Mouse (Mus musculus) stomach, embryonic 16.5 days (tissue): ENCODE data around the gene Hexim2. TPM values are rescaled to one million over a fixed set of nuclear protein-coding genes. Genes with fewer than 3 reads are reported as not detected.

Source experiments
- ATAC-seq: fragments of 200-750 bp; cut with Nextera tagmentation; 2 replicates; pipeline ENCODE4 v1.8.0; 2017; ENCODE audit warnings: moderate number of reproducible peaks, moderate TSS enrichment; ENCODE audit not compliant: insufficient read depth, low FRiP score
- H3K27ac ChIP-seq: fragments of 300-500 bp; sonication (generic); 2 replicates; pipeline ENCODE4 v1.5.1; 2014; ENCODE audit warnings: low read length
- H3K27me3 ChIP-seq: fragments of 300-500 bp; sonication (generic); 2 replicates; pipeline ENCODE4 v1.6.1; 2014; ENCODE audit warnings: low read length, control low read depth, mixed read lengths; ENCODE audit not compliant: control insufficient read depth, insufficient read depth
- H3K36me3 ChIP-seq: fragments of 300-500 bp; sonication (generic); 2 replicates; pipeline ENCODE4 v1.6.1; 2014; ENCODE audit warnings: low read length; ENCODE audit not compliant: control insufficient read depth, insufficient read depth
- H3K4me1 ChIP-seq: fragments of 300-500 bp; sonication (generic); 2 replicates; pipeline ENCODE4 v1.6.1; 2014; ENCODE audit warnings: low read length, control low read depth, mixed read lengths; ENCODE audit not compliant: control insufficient read depth, insufficient read depth
- H3K4me2 ChIP-seq: fragments of 300-500 bp; sonication (generic); 2 replicates; pipeline ENCODE4 v1.6.1; 2014; ENCODE audit warnings: low read depth, low read length, mixed read lengths
- H3K4me3 ChIP-seq: fragments of 300-500 bp; sonication (generic); replicated peaks from 2 replicates; pipeline ENCODE4 v1.5.1; 2014; ENCODE audit warnings: mild to moderate bottlenecking, low read length
- H3K9ac ChIP-seq: fragments of 300-500 bp; sonication (generic); 2 replicates; pipeline ENCODE4 v1.6.1; 2014; ENCODE audit warnings: low read length
- H3K9me3 ChIP-seq: fragments of 300-500 bp; sonication (generic); replicated peaks from 2 replicates; pipeline ENCODE4 v1.6.1; 2016; ENCODE audit warnings: low read length, control low read depth; ENCODE audit not compliant: control insufficient read depth
- WGBS: fragments of 180-500 bp; shearing (Covaris S2); extraction: QIAGEN DNeasy Blood & Tissue Kit; methylation state at CpG from one replicate; pipeline ENCODE4 v1.1.7; 2014; 5-methylcytosine and 5-hydroxymethylcytosine counted together
- polyA plus RNA-seq: library from polyadenylated mRNA; unstranded; fragments of >200 nt; fragmentation: Nextera tagmentation; extraction: Ambion mirVana; gene quantifications from 2 replicates; pipeline ENCODE4 v1.2.1, GENCODE M21; 2015

The Hexim2 gene
- polyA plus RNA-seq, 1 experiment from 2014 or later = 6.3 TPM

DNA sequence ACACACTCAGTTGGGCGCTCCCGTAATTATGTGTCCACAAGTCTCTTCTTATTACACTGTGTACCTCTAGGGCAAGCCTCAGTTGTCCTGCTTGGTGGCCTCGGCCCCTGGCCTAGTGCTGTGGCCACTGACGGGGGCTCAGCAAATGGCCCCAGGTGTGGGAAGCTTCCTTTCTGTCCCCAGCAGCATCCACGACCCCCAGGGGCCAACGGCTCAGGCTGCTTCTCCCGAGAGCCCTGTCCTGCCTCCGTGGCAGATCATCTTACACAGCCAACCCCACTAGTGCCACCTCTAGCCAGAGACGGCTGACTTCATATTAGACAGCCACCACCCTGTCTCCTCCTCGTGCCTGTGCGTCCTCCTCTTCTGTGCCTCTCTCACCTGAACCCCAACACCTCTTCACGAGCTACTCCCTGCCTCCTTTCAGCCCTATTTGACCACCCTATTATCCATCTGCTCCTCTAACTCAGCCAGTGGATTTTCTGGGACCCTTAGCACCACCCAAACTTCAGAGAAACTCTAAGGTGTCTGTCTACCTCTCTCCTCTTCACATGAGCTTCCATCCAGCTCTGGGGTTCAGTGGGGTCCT, 32.8 kb upstream of the Hexim2 start:
- no peak for ATAC-seq
- Histone ChIP-seq H3K4me1 (peaks cover 40% of the 10 kb centered on the region), H3K27me3 (peaks cover 5% of the 10 kb centered on the region; the same call in 1 of the 2 replicates), H3K9ac (no peak overlapping the region; the same call in 1 of the 2 replicates), H3K9me3 (no peaks in the 10 kb centered on the region), H3K4me2 (no peak overlapping the region), H3K27ac (no peak overlapping the region), H3K4me3 (no peak overlapping the region), H3K36me3 (no peaks in the 10 kb centered on the region)
- 65% methylated on average over 12 of the region's 12 CpGs for WGBS

DNA sequence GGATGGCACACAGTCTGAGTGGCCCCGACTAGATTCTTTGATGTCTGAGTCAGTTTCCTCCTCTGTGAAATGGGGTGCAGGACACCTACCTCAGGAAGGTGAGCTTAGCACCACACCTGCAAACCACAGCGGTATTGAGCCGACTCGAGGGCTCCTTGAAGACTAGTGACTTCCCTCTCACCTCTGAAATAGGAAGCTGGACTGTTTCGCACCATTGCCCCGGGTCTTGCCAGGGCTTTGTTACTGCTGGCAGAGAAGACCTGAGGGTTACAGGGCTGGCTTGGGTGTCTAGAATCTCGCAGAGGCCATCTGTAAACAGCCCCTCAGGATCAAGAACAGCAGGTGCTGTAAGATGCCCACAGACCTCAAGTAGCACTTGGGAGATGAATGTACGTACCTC, 31.9 kb upstream of the Hexim2 start:
- Histone ChIP-seq H3K36me3 (no peaks in the 10 kb centered on the region), H3K27me3 (peaks cover 5% of the 10 kb centered on the region; the same call in 1 of the 2 replicates), H3K27ac (no peak overlapping the region), H3K4me3 (no peak overlapping the region), H3K9me3 (no peaks in the 10 kb centered on the region), H3K9ac (no peak overlapping the region), H3K4me1 (peaks cover 44% of the 10 kb centered on the region), H3K4me2 (peak overlapping the region; percentile 80; the same call in 1 of the 2 replicates)
- WGBS = 73% methylated on average over 8 of the region's 8 CpGs
- ATAC-seq = no peak

DNA sequence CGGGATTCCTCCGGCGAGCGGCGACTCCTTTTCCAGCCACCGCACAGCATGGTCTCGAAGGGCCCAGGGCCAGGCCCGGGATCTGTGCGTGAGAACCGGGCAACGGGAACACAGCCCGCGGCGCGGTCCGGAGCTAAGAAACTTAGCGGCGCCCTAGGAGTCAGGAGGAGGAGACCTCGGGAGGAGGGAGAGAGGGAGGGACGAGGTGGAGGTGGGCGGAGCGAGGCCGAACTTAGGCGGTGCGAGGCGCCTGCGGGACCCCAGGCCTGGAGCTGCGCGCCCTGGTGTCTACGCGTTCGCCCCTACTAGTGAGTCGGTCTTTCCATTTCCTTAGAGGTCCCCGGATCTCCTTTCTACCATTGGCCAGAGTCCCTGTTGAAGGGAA, 30.8 kb upstream of the Hexim2 start, which contains the start of the genes Plcd3 and Acbd4:
TSS of gene Plcd3 (minus strand) at position 178 of the 385 bp plus-strand sequence.
TSS of gene Acbd4 (plus strand) at position 202 of the 385 bp plus-strand sequence.
- Histone ChIP-seq H3K9me3 (no peaks in the 10 kb centered on the region), H3K4me1 (peaks cover 43% of the 10 kb centered on the region), H3K4me3 (peak within 1 kb of the TSS; percentile 72), H3K36me3 (no peaks in the 10 kb centered on the region; the same call in 1 of the 2 replicates), H3K9ac (peak within 1 kb of the TSS; percentile 81), H3K27me3 (peaks cover 5% of the 10 kb centered on the region; the same call in 1 of the 2 replicates), H3K4me2 (peak within 1 kb of the TSS; percentile 80), H3K27ac (peak within 1 kb of the TSS; percentile 38)
- peak; percentile 63; the same call in 1 of the 2 replicates for ATAC-seq
- 0% methylated on average over 34 of the region's 34 CpGs for WGBS

DNA sequence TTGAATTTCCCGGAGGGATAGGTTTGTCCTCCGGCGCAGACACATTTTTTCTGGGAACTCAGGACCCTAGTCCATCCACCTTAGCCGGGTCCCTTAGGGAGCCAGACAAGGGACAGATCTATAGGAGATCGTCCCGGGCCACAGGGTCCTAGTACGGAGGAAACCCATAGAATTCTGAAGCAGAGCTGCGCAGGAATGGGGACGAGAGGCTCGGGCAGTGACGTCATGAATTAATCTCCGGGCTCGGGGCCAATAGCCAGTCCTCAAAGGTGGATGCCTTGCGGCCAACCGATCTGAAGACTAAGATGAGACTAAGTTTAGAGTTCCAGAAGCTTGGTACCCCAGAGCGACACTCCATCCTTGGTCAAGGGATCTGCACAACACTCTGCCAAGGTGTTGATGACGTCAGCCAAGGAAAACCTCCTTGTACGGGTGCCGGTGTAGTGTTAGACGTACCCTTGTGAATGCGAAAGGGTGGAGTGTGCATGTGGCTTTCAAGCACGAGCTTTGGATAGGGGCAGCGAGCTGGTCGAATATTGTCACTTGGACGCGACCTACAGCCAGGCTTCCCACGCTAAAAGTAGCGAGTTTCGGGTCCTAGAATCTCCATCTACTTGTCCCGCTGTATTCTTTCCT, 30.2 kb upstream of the Hexim2 start:
- H3K4me2 ChIP-seq = peak overlapping the region; percentile 80
- H3K4me1 ChIP-seq = peaks cover 37% of the 10 kb centered on the region
- H3K9me3 ChIP-seq = no peaks in the 10 kb centered on the region
- H3K27ac ChIP-seq = peak overlapping the region; percentile 38
- H3K36me3 ChIP-seq = no peaks in the 10 kb centered on the region; the same call in 1 of the 2 replicates
- H3K4me3 ChIP-seq = peak overlapping the region; percentile 72
- H3K9ac ChIP-seq = peak overlapping the region; percentile 81
- ATAC-seq = peak; percentile 7; the same call in 1 of the 2 replicates
- WGBS = 4% methylated on average over 30 of the region's 30 CpGs
- H3K27me3 ChIP-seq = peaks cover 5% of the 10 kb centered on the region; the same call in 1 of the 2 replicates

DNA sequence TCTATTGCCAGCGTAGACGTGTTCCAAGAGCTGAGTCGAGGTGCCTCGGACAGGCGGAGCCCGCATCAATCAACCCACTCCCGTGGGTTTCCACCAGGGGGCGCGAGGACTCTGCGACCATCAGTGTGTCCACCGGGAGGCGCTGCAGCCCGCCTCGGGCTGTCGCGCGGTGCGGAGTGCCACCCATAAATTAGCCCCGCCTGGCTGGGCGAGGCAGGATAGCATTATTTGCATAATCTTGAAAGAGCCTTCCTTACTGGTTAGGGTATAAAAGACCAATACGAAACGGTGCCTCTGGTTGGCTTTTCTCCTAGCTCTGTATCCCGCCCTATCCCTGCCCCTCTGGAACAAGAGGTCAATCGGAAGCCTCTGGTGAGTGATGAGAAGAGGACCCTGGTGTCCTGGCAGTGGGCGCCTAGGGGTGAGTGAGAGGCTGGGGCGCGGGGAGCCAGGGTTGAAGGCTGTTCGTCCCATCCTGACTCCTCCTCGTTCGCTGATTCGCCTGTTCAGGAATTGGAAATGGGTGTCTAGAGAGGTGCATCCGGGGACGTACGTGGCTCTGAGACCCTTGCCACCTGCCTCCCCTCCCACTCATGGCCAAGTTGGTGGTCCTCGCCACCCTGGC, 29.4 kb upstream of the Hexim2 start:
- peaks cover 30% of the 10 kb centered on the region for H3K4me1 ChIP-seq
- peak overlapping the region; percentile 80 for H3K4me2 ChIP-seq
- WGBS = under 1% methylated on average over 35 of the region's 35 CpGs
- ATAC-seq = peak; percentile 89
- H3K9ac ChIP-seq = peak overlapping the region; percentile 81
- H3K36me3 ChIP-seq = no peaks in the 10 kb centered on the region; the same call in 1 of the 2 replicates
- no peaks in the 10 kb centered on the region for H3K9me3 ChIP-seq
- peak overlapping the region; percentile 5; the same call in 1 of the 2 replicates for H3K27ac ChIP-seq
- H3K27me3 ChIP-seq = peaks cover 5% of the 10 kb centered on the region; the same call in 1 of the 2 replicates
- H3K4me3 ChIP-seq = peak overlapping the region; percentile 72

DNA sequence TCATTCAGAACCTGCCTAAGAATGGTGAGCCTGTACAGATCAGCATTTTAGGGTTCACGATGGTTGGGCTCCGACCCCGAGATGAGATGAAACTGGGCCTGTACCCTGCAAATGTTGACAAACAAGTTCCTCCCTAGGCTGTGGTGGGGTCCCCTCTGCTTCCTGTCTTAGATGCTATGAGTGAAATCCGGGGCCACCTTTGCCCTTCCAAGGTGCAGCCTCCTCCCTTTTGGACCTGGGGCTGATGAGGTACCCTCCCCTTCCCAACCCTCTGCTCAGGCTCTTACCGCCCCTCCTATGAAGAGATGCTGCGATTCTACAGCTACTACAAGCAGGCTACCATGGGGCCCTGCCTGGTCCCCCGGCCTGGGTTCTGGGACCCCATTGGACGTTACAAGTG, 28.6 kb upstream of the Hexim2 start:
- WGBS = 52% methylated on average over 8 of the region's 8 CpGs
- Histone ChIP-seq H3K4me2 (peak overlapping the region; percentile 80), H3K9ac (peak overlapping the region; percentile 69), H3K27me3 (peaks cover 5% of the 10 kb centered on the region; the same call in 1 of the 2 replicates), H3K9me3 (no peaks in the 10 kb centered on the region), H3K27ac (no peak overlapping the region), H3K36me3 (no peaks in the 10 kb centered on the region; the same call in 1 of the 2 replicates), H3K4me1 (peaks cover 28% of the 10 kb centered on the region), H3K4me3 (peak overlapping the region; percentile 72)
- ATAC-seq = no peak

DNA sequence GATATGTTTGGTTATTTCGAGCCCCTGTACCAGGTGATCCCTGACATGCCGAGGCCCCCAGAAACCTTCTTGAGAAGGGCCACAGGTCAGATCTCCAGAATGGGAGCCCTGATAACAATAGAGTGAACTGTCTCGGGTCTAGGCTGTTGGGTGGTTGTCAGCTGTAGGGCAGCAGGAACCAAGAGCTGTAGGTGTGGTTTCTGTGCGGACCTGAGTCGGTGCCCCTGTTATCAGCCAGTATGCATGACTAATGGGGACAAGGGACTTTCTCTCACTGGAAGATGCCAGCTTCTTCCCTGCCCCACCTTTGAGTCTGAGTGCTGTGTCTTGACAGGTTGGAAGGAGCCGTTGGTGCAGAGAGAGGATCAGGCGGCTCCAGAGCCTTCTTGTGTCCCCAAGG, 27.8 kb upstream of the Hexim2 start:
- Histone ChIP-seq H3K9ac (peak overlapping the region; percentile 31), H3K36me3 (no peaks in the 10 kb centered on the region; the same call in 1 of the 2 replicates), H3K4me2 (0 out of 2 replicates have a peak overlapping the region, but pooled peaks have one; percentile 9), H3K9me3 (no peaks in the 10 kb centered on the region), H3K27me3 (peaks cover 5% of the 10 kb centered on the region; the same call in 1 of the 2 replicates), H3K27ac (no peak overlapping the region), H3K4me1 (peaks cover 24% of the 10 kb centered on the region), H3K4me3 (no peak overlapping the region)
- ATAC-seq = no peak
- WGBS = 57% methylated on average over 7 of the region's 7 CpGs

DNA sequence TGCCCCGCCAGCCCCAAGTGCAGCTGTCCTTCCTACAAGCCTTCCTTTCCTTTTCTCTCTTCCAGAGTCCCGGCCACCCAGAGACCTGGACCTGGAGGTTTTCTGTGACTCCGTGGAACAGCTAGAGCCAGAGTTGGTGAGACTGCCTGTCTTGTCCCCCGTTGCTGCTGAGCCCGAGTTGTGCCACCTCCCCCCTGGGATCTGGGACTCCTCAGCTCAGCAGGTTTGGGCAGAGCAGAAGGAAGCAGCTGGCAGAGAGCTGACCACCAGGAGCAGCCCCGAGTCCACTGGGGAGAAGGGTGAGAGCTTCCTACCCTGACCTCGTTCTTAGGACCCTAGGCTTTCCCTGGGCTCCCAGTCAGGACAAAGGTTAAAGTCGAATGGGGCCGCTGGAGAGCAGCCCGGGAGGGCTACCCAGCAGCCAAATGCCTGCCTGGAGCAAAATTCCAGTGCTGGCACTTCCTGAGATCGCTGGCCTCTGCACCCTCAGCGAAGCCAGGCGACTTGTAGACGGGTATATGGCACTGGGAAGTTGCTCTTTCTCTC, 27.0 kb upstream of the Hexim2 start:
- no peaks in the 10 kb centered on the region; the same call in 1 of the 2 replicates for H3K36me3 ChIP-seq
- H3K4me3 ChIP-seq = no peak overlapping the region
- H3K27me3 ChIP-seq = peaks cover 5% of the 10 kb centered on the region; the same call in 1 of the 2 replicates
- 0 out of 2 replicates have a peak overlapping the region, but pooled peaks have one; percentile 21 for H3K4me2 ChIP-seq
- H3K9me3 ChIP-seq = no peaks in the 10 kb centered on the region
- WGBS = 53% methylated on average over 14 of the region's 14 CpGs
- H3K9ac ChIP-seq = peak overlapping the region; percentile 39; the same call in 1 of the 2 replicates
- ATAC-seq = no peak
- H3K4me1 ChIP-seq = peaks cover 24% of the 10 kb centered on the region
- H3K27ac ChIP-seq = no peak overlapping the region
